Mouse (Mus musculus): ENCODE results near the gene Hpcal4. TPM values are rescaled to one million over a fixed set of nuclear protein-coding genes. Genes with fewer than 3 reads are reported as not detected.

Gene Hpcal4
- polyA plus RNA-seq (2015; fragmentation: Illumina TruSeq; extraction: RNeasy Lipid Tissue Mini Kit (QIAGEN cat#74804); ENCODE audit: insufficient read depth, low replicate concordance), result not detected

DNA sequence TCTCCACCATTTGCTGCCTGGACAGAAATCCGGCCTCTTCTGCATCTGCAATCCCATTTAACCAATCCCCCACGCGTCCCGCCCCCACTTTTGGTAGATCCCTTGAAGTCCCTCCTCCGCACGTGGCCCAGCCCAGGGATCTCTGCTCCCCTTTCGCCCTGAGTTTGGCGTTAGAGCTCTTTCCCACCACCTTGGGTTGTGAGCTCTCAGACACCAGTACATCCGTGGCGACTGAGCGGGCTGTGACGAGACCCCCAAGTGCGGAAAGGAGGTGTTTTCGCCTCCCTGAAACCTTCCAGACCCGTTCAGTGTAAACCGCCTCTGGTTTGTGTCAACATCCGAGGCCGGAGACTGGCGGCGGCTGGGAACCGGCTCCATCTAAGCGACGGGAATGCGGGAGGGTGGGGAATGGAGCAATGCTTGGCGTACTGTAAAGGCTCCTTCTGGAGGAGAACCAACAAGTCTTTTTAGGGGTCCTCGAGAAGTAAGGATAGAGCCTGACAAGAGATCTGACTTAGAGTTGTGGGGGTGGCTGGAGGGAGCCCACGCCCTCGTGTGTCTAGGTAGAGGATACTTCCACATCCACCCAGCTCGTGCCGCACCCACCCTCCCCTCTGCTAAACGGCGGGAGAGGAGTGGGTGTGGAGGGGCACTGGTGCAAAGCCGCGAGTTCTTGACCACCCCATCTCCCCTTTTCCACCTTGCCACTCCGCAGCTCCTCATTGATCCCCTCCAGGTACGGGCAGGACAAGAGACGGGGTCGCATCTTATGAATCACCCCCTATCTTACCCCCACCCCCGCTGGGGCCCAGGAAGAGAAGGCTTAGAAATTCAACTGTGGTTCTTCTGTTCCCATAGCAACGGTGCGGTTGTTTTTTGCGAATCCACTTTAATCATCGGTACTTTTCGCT, at the start of gene Hpcal4:
TSS of gene Hpcal4 (plus strand) at position 900 of the 911 bp plus-strand sequence.

DNA sequence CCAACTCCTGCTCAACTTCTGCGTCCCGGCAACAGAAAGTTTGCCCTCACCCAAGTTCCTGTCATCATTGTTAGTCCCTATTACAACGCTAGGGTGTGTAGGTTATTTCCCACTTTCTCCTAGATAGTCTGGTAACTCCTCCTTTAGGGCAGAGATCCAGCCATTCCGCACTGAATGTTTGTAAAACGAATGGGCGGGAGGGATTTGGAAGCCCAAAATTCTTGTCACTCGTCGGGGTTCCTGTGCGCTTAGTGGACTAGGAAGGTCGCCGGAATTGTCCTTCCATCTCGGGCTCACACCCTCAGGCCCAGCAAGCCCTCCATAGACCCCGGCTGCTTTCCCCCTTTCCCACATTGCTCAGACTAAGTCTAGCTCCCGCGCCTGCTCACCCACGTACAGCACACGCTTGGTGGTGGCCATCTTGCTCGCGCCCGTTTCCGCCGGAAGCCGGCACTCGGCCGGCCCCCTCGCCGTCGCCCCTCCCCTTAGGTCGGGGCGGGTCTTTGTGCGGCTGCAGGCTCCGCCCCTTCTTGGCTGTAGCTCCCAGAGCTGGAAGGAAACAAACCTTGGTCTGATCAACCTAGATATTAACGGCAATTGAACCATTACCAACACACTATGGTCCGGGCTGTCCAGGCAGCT, 43.4 kb upstream of the Hpcal4 start, which contains the start of gene Ppie:
TSS of gene Ppie (minus strand) at position 439 of the 642 bp plus-strand sequence.

DNA sequence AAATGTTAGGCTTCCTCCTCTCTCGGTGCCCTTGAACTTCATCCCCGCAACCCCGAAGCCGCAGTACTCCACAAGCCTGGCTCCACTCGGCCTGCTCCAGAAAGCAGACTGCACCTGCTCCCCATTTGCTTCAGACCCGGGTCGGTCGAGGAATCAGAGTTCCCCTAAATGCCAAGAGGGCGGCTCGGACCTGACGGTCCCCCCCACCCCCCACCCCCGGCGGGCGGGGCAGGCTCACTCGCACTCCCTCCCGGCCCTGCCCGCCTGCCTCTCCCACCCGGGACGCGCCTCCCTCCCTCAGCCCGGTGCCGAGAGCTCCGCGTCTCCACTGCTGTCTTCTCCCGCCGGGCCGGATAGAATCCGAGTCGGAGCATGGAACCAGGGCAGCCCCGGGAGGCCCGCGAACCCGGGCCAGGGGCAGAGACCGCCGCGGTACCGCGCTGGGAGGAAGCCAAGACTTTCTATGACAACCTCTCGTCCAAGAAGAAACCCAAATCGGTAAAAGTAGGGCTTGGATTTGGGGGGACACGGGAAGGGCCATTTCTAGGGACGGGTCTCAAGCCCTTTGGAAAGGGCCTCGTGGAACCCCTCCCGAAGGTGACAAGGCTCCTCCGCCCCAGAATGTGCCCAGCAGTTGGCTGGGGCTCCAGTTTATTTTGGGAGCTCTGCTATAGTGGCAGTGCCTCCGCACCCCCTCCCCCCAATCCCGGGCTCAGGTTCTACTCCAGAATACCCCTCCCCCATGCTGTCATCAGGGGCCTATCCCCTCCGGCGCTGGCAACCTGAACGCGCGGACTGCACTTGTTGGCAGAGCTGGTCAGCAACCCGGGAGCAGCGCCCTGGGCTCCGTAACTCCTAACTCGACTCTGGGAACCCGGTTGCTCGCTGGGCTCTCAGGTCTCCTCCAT, 18.4 kb downstream of the Hpcal4 start, which contains the start of gene Nt5c1a:
TSS of gene Nt5c1a (plus strand) at position 319 of the 908 bp plus-strand sequence.

DNA sequence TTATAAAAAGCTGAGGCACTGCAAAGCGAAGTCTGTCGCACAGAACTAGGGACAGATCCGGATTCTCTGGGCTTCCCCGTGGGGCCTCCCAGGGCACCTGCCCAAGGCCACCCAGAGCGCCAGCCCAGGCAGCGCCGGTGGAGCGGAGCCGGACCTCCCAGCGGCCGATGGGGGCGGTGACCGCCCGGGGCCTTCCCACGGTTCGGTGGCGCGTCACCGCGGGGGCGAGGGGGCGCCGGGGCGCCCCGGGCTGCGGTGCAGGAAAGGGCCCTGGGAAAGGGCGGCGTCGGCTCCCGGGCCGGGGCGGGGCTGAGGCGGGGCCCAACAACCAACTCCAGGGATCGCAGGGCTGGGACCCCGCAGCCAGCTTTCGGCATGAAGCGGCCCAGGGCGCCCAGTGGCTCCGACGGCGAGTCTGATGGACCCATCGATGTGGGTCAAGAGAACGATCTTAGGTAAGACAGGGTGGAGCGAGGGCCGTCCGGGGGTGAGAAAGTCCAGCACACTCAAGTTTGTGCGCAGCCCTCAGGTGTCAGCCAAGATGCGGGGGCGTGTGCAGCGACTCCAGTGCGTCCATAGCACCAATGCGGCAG, 50.6 kb downstream of the Hpcal4 start, which contains the start of gene Heyl:
TSS of gene Heyl (plus strand) at position 65 of the 593 bp plus-strand sequence.

Other genes with a start within 250 kb of the Hpcal4 start
- 0.59 TPM for gene Mfsd2a, start 222.0 kb upstream of the Hpcal4 start, polyA plus RNA-seq (2015; fragmentation: Illumina TruSeq; extraction: RNeasy Lipid Tissue Mini Kit (QIAGEN cat#74804); ENCODE audit: insufficient read depth, low replicate concordance)
- 16.0 TPM for gene Mycl, start 187.6 kb upstream of the Hpcal4 start, polyA plus RNA-seq (2015; fragmentation: Illumina TruSeq; extraction: RNeasy Lipid Tissue Mini Kit (QIAGEN cat#74804); ENCODE audit: insufficient read depth, low replicate concordance)
- gene Trit1, start 166.6 kb upstream of the Hpcal4 start, polyA plus RNA-seq (2015; fragmentation: Illumina TruSeq; extraction: RNeasy Lipid Tissue Mini Kit (QIAGEN cat#74804); ENCODE audit: insufficient read depth, low replicate concordance), result 34.0 TPM
- gene Bmp8b, start 78.1 kb upstream of the Hpcal4 start, polyA plus RNA-seq (2015; fragmentation: Illumina TruSeq; extraction: RNeasy Lipid Tissue Mini Kit (QIAGEN cat#74804); ENCODE audit: insufficient read depth, low replicate concordance), result not detected
- gene Oxct2b, start 67.0 kb upstream of the Hpcal4 start, polyA plus RNA-seq (2015; fragmentation: Illumina TruSeq; extraction: RNeasy Lipid Tissue Mini Kit (QIAGEN cat#74804); ENCODE audit: insufficient read depth, low replicate concordance), result not detected
- gene Ppie, start 43.3 kb upstream of the Hpcal4 start, polyA plus RNA-seq (2015; fragmentation: Illumina TruSeq; extraction: RNeasy Lipid Tissue Mini Kit (QIAGEN cat#74804); ENCODE audit: insufficient read depth, low replicate concordance), result 44.1 TPM
- not detected for gene Nt5c1a, start 18.3 kb downstream of the Hpcal4 start, polyA plus RNA-seq (2015; fragmentation: Illumina TruSeq; extraction: RNeasy Lipid Tissue Mini Kit (QIAGEN cat#74804); ENCODE audit: insufficient read depth, low replicate concordance)
- gene Heyl, start 50.3 kb downstream of the Hpcal4 start, polyA plus RNA-seq (2015; fragmentation: Illumina TruSeq; extraction: RNeasy Lipid Tissue Mini Kit (QIAGEN cat#74804); ENCODE audit: insufficient read depth, low replicate concordance), result 2.5 TPM
- gene Pabpc4, start 79.1 kb downstream of the Hpcal4 start, polyA plus RNA-seq (2015; fragmentation: Illumina TruSeq; extraction: RNeasy Lipid Tissue Mini Kit (QIAGEN cat#74804); ENCODE audit: insufficient read depth, low replicate concordance), result 65.2 TPM
- gene Oxct2a, start 140.4 kb downstream of the Hpcal4 start, polyA plus RNA-seq (2015; fragmentation: Illumina TruSeq; extraction: RNeasy Lipid Tissue Mini Kit (QIAGEN cat#74804); ENCODE audit: insufficient read depth, low replicate concordance), result not detected
- 0.12 TPM for gene Bmp8a, start 160.0 kb downstream of the Hpcal4 start, polyA plus RNA-seq (2015; fragmentation: Illumina TruSeq; extraction: RNeasy Lipid Tissue Mini Kit (QIAGEN cat#74804); ENCODE audit: insufficient read depth, low replicate concordance)

All from spleen, adult 10 weeks (tissue).